Mouse (Mus musculus) liver, adult (tissue): ENCODE measurements around the gene Il11.

Experiments used
- GATA4 ChIP-seq: IDR thresholded peaks from 2 replicates; pipeline ENCODE4 v1.6.1; 2014; ENCODE audit warnings: mild to moderate bottlenecking, low read length; ENCODE audit not compliant: insufficient replicate concordance

Il11 gene

DNA sequence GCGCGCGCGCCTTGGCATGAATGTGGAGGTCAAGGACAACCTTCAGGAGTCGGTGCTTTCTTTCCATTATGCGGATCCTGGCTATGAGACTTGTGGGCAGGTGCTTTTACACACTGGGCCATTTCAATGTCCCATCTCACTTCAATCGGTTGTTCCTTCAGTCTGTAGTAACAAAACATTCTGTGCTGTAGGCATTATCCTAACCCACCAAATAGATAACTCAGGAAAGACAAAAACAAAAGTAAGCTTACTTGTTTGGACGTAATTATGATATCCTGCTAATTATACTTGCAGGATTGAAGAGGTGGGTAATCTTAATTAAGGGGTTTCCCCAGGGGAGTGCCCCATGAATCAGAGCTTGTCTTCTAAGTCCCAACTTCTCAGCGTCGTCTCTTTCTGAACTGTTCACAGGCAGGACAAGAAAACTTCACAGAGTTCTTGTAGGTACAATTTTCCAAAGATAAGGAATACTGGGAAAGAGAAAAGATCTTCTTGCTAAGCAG lies 43.6 kb downstream of the Il11 start:
- TF ChIP-seq GATA4: no peak

DNA sequence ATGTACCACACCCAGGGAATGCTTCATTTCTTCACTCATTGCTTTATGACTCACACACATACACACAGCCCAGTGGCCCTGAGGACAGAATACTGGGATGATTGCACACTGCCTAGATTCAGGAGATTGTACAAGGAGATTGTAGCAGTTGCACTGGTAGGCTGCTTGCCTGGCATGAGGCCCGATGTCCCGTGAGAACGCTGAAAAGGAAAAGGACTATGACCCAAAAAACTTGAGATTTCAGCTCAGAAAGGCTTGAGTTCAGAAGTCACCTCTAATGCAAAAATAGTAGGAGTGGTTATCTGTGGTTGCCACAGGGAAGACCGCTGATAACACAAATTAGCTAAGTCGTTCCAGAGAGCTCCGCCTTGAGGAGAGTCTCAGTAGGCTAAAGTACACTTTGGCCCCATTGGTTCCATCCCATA lies 49.7 kb downstream of the Il11 start:
- no peak for TF ChIP-seq GATA4

DNA sequence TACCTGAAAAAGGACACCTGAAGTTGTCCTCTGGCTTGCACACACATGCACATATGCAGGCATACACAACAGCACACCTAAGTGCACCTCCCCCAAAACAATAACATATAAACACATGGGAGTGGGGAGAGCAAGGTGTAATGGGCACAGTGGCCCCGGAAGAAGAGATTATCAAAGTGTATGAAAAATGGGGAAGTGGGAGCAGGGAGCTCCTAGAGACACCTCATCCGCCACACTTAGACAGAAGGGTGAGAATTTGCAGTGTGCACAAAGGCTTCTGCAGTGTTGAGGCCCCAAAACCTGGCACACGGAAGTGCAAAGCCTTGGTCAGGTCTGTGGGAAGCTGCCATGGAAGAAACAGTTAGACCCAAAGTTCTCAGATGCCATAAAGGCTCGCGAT lies 51.6 kb downstream of the Il11 start:
- no peak for TF ChIP-seq GATA4

DNA sequence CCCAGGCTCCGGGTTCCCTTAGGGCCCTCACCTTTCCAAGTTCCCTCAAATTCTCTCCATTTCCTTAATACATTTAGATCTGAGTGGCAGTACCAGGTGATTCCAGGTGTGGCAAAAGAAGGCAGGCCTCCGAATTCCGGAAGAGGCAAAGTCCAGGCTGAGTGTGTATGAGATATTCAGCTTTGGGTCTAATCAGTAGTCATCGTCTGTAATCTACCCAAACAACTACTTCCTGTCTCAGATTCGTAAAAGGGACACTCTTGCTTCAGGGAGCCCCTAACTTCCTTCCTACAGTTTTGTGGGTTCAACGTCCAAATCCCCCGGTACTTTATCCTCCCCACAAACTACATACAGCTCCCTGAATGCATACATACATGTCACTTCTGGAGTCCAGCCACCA lies 57.5 kb downstream of the Il11 start, which contains the start of gene Tmem150b:
Tmem150b (minus strand) TSS at position 81 of the 400 bp plus-strand sequence.
- TF ChIP-seq GATA4: no peak

- no peak for TF ChIP-seq GATA4
These were observed 58.3 kb downstream of the Il11 start for GRCm38 (mm10) chr7:4724359-4724758.

DNA sequence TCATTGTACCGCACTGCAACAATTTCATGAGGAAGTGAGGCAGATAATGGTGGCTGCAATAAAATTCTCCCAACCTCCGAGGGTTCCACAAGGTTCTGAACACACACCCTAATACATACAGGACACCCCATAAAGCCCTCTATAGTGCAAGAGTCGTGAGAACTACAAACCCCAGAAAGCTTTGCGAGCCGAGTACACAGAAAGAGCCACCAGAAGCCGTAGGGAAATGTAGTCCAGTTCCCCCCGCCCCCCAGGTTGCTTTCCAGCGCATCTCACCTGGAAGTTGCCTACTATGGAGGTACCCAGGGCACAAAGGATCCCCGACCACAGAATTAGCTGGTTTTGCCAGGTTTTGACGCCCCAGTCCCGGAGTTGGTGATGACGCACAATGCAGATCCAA lies 59.2 kb downstream of the Il11 start:
- no peak for TF ChIP-seq GATA4
